Mouse (Mus musculus): ENCODE data around the gene Ubtd1.
"Not testable (repeated sequence)": the region's sequence is repeated elsewhere in the genome, so short reads cannot be mapped to it uniquely, and the experiment has no call there.

Gene Ubtd1

GRCm38 (mm10) chr19:42069241-42069525 lies 87.6 kb downstream of the Ubtd1 start:
- DNase-seq = peak in 1 of 2 experiments; percentile 56

GRCm38 (mm10) chr19:42071221-42071620 lies 89.7 kb downstream of the Ubtd1 start:
- no peak for DNase-seq

DNA sequence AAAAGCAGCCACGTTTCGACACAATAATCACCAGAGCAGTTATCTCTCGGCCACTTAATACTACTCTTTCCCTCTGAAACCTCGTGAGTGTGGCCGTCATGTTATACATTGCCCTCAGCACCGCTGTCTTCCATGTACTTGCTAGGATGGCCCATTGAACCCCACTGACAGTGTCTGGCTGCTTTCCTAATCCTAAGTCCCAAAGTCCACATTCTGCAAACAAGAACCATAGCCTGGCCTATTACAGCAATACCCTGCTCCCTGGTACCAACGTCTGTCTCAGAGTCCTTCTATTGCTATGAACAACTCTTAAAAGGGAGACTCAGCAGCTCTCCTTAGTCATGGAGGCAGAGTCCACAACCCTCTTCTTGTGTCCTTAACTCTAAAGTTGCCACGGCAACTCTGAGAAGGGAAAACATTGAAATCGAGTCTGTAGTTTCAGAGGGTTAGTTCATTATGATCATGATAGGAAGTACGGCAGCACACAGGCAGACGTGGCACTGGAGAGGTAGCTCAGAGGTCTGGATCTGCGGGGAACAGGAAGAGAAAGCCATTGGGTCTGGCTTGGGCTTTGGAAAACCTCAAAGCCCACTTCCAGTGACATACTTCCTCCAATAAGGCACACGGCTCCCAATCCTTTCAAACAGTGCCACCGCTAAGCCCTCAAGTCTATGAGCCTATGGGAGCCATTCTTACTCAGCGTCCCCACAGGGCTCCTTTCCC lies 90.5 kb downstream of the Ubtd1 start:
- DNase-seq = peak; percentile 64 to 83

DNA sequence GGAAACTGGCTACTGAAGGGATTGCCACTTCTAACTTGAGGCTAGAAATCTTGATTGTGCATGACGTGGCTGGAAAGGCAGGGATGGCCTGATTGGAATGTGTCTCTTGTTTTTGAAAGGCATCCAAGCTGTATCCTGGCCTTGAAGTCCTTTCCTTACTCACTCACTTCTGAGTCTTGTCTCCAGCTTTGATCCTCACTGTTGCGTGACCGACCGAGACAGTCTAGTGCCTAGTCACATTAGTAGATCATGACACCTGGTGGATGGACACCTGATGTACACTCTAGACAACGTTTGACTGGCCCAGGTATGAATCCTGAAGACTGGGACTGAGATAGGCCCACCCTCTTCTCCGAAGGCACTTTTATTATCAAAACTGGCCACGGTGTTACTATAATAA lies 91.2 kb downstream of the Ubtd1 start:
- peak; percentile 68 to 84 for DNase-seq

GRCm38 (mm10) chr19:42075051-42075450 lies 93.5 kb downstream of the Ubtd1 start:
- DNase-seq = no peak

- no peak for DNase-seq
Measured at GRCm38 (mm10) chr19:42075992-42076391, 94.4 kb downstream of the Ubtd1 start.

DNA sequence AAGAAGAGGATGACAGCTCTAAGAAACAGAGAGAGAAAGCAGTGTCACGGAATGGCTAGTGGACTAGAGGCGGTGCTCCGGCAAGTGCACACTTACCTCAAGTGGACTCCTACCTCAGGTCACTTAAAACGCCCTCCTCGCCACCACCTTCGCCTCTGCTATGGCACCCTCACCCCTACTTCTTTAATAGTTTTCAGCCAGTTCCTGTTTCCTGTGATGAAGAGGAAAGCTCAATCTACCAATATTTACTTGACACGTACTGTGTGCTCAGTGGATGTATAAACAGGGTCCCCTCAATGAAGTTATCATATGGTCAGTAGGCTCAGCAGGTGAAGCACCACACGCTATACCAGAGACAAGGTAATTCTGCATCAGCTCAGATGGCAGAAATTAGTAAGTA lies 97.0 kb downstream of the Ubtd1 start:
- DNase-seq = no peak

DNA sequence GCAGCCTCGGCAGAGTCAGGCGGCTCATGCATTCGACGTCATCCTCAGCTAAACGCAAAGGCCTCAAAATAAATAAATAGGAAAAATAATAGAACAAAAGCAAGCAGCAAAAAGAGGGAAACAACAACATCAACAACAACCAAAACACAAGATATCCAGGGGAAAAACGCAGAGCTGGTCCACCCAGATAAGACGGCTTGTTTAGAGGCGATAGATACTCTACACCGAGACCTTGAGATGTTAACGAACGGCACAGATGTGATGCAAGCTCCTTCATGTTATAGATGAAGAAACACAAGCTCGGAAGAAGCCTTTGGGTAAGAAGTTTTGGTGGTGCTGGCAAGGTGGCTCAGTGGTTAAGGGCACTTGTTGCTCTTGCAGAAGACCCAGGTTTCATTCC lies 97.4 kb downstream of the Ubtd1 start:
- DNase-seq = no peak

GRCm38 (mm10) chr19:42079950-42080349 lies 98.4 kb downstream of the Ubtd1 start:
- peak in 1 of 2 experiments; percentile 72 for DNase-seq

DNA sequence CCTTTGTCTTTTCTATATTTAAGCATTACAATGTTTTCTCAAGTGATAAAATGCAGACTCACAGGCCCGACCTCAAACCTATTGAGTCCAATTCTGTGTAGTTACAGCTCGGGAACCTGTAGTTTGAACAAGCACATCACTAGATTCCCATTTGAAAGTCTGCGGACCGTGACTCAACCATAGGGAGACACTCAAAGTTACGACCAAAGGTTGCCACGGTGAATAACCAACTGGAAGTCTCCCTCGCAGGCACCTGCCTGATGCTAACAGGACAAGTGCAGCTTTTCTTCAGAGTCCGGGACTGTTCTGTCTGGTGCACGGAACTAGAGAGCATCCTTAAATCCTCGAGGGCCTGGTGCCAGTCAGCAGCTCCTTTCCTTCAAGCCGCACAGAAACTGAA lies 98.9 kb downstream of the Ubtd1 start:
- peak in 1 of 2 experiments; percentile 61 for DNase-seq

- DNase-seq = not testable (repeated sequence)
Measured at GRCm38 (mm10) chr19:42081613-42082012, 100.0 kb downstream of the Ubtd1 start.
